9 mouse cellular contexts compared by ENCODE assay signal in genomic region chr14:79394564-79394963, GRCm38 (mm10). TPM values are rescaled to one million over a fixed set of nuclear protein-coding genes. Genes with fewer than 3 reads are reported as not detected.
A peak's percentile ranks its signal among the peaks of the same experiment; 100 is the strongest.
DNase-seq lines count a peak whose midpoint lies in the region; ATAC-seq lines count a peak whose summit lies in the region.
"Had no signal": no experiment of that assay in that cellular context is flagged by ENCODE, and none has a peak within 500 bp of the region (broad histone marks: within the 10 kb centered on the region; RNA-seq: fewer than 3 reads in every experiment).

No protein-coding gene starts in this region.

- ATAC-seq in forebrain, embryonic 12.5 days (ENCODE audit: low FRiP score): no peak

- peaks cover 21% of the 10 kb centered on the region for H3K4me1 ChIP-seq in forebrain, embryonic 10.5 days
- peaks cover 9% of the 10 kb centered on the region for H3K4me1 ChIP-seq in forebrain, embryonic 12.5 days
- H3K4me1 ChIP-seq: limb, embryonic 13.5 days had no signal

- DNase-seq in forebrain, embryonic 10.5 days (ENCODE audit: extremely low spot score, low spot score): peak; percentile 32
- peak; percentile 14 for DNase-seq in urinary bladder, postnatal 25 days (ENCODE audit: low spot score)
- no peak for DNase-seq in urinary bladder, postnatal 10 days (ENCODE audit: low spot score)
- peak; percentile 46 for DNase-seq in forelimb bud, embryonic 11.5 days (ENCODE audit: low read depth, low spot score)
- DNase-seq in lung, postnatal 14 days: peak; percentile 52
- peak; percentile 64 for DNase-seq in thymus, postnatal 25 days
- DNase-seq in layer of hippocampus, postnatal 25 days (ENCODE audit: extremely low spot score in 1 of 2, low spot score in 1 of 2): no peak

- H3K4me2 ChIP-seq in forebrain, embryonic 12.5 days: no peak overlapping the region
- H3K4me2 ChIP-seq: limb, embryonic 13.5 days had no signal

- no peak overlapping the region for H3K9ac ChIP-seq in forebrain, embryonic 12.5 days
- H3K9ac ChIP-seq: limb, embryonic 13.5 days had no signal

- no peak overlapping the region for H3K27ac ChIP-seq in forebrain, embryonic 10.5 days
- no peak overlapping the region for H3K27ac ChIP-seq in forebrain, embryonic 12.5 days
- H3K27ac ChIP-seq: limb, embryonic 13.5 days had no signal

- H3K9me3 ChIP-seq in forebrain, embryonic 10.5 days: no peaks in the 10 kb centered on the region
- H3K9me3 ChIP-seq in forebrain, embryonic 12.5 days: no peaks in the 10 kb centered on the region
- H3K9me3 ChIP-seq: limb, embryonic 13.5 days had no signal

- no peaks in the 10 kb centered on the region for H3K27me3 ChIP-seq in forebrain, embryonic 10.5 days (ENCODE audit: poor library complexity, severe bottlenecking)
- no peaks in the 10 kb centered on the region for H3K27me3 ChIP-seq in forebrain, embryonic 12.5 days
- H3K27me3 ChIP-seq: limb, embryonic 13.5 days had no signal

- no peak overlapping the region for H3K4me3 ChIP-seq in forebrain, embryonic 10.5 days
- no peak overlapping the region for H3K4me3 ChIP-seq in forebrain, embryonic 12.5 days (replicated peaks)
- H3K4me3 ChIP-seq: limb, embryonic 13.5 days had no signal

- no peaks in the 10 kb centered on the region for H3K36me3 ChIP-seq in forebrain, embryonic 10.5 days (replicated peaks)
- no peaks in the 10 kb centered on the region for H3K36me3 ChIP-seq in forebrain, embryonic 12.5 days (replicated peaks)
- H3K36me3 ChIP-seq: limb, embryonic 13.5 days had no signal

RNA-seq across cellular contexts. Expression of gene Mtrf1, which starts 3.0 kb away (rescaled TPM):
- polyA plus RNA-seq in forebrain, embryonic 10.5 days (2016; fragmentation: Nextera tagmentation; extraction: Ambion mirVana): 9.3 and 11.5 TPM in 2 replicates
- 8.5 and 11.1 TPM in 2 replicates for polyA plus RNA-seq in forebrain, embryonic 12.5 days (2016; fragmentation: Nextera tagmentation; extraction: Ambion mirVana)
- total RNA-seq in layer of hippocampus, postnatal 25 days (2021): 1 to 10 TPM; 6.3 to 6.4 TPM

RNA-seq across cellular contexts. Expression of gene Naa16, which starts 4.0 kb away (rescaled TPM):
- 50.7 and 51.8 TPM in 2 replicates for polyA plus RNA-seq in forebrain, embryonic 10.5 days (2016; fragmentation: Nextera tagmentation; extraction: Ambion mirVana)
- polyA plus RNA-seq in forebrain, embryonic 12.5 days (2016; fragmentation: Nextera tagmentation; extraction: Ambion mirVana): 44.0 and 44.3 TPM in 2 replicates
- 10 to 100 TPM; 10.4 to 11.9 TPM for total RNA-seq in layer of hippocampus, postnatal 25 days (2021)

RNA-seq across cellular contexts. Expression of gene Kbtbd7, which starts 31.7 kb away (rescaled TPM):
- polyA plus RNA-seq in forebrain, embryonic 10.5 days (2016; fragmentation: Nextera tagmentation; extraction: Ambion mirVana): 11.2 and 11.7 TPM in 2 replicates
- 22.4 and 23.4 TPM in 2 replicates for polyA plus RNA-seq in forebrain, embryonic 12.5 days (2016; fragmentation: Nextera tagmentation; extraction: Ambion mirVana)
- 10 to 100 TPM; 42.2 to 45.7 TPM for total RNA-seq in layer of hippocampus, postnatal 25 days (2021)

RNA-seq across cellular contexts. Expression of gene Kbtbd6, which starts 57.1 kb away (rescaled TPM):
- 5.3 and 5.7 TPM in 2 replicates for polyA plus RNA-seq in forebrain, embryonic 10.5 days (2016; fragmentation: Nextera tagmentation; extraction: Ambion mirVana)
- 6.1 and 6.2 TPM in 2 replicates for polyA plus RNA-seq in forebrain, embryonic 12.5 days (2016; fragmentation: Nextera tagmentation; extraction: Ambion mirVana)
- total RNA-seq in layer of hippocampus, postnatal 25 days (2021): 1 to 10 TPM in 1 of 2 experiments, under 1 TPM in 1; 0.96 to 1.4 TPM

Comparison
In these comparisons a context has a peak if more than half of its experiments do, and no peak if none do; other contexts are left out.
1. DNase-seq: peak in forebrain, embryonic 10.5 days (single experiment), urinary bladder, postnatal 25 days (single experiment), forelimb bud, embryonic 11.5 days (single experiment), lung, postnatal 14 days (single experiment) and thymus, postnatal 25 days (single experiment); none in urinary bladder, postnatal 10 days (single experiment) and layer of hippocampus, postnatal 25 days (0 of 2).